21 mouse cellular contexts compared by ENCODE assay signal in the genomic region with DNA sequence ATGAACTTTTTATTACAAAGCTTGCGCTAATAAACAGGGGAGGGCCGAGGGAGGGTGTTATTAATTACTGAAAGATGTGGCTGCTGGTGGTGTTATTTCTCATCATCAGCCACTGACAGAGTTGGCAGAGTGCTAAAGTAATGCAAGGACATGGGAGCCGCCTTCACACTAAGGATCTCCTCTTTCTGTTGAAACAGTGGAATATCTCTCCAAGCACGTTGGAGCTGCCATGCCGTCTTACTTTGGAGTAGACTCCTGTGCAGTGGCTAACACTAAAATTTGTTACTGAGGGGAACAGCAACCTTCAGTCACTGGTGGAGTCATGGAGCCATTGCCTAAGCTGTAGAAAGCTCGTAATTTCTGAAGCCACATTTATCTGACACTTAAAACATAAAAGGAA.
A peak's percentile ranks its signal among the peaks of the same experiment; 100 is the strongest.
DNase-seq lines count a peak whose midpoint lies in the region; ATAC-seq and TF ChIP-seq lines count a peak whose summit lies in the region.
"Had no signal": no experiment of that assay in that cellular context is flagged by ENCODE, and none has a peak within 500 bp of the region (broad histone marks: within the 10 kb centered on the region; RNA-seq: fewer than 3 reads in every experiment).

No protein-coding gene starts in this region.

- no peak overlapping the region for H3K4me2 ChIP-seq in limb, embryonic 12.5 days
- no peak overlapping the region for H3K4me2 ChIP-seq in embryonic facial prominence, embryonic 14.5 days (ENCODE audit: low read depth, low read length)
- no peak overlapping the region for H3K4me2 ChIP-seq in limb, embryonic 14.5 days (replicated peaks; ENCODE audit: low read depth, low read length, severe bottlenecking)
- H3K4me2 ChIP-seq: forebrain, embryonic 15.5 days; heart, embryonic 11.5 days; hindbrain, embryonic 12.5 days had no signal

- TF ChIP-seq POLR2A in limb, embryonic 14.5 days (IDR thresholded peaks at IDR 0.05; ENCODE audit: borderline replicate concordance, extremely low read depth, insufficient read depth, insufficient read length), result no peak
- TF ChIP-seq POLR2A in lung, adult 2 months (IDR thresholded peaks at IDR 0.05; ENCODE audit: borderline replicate concordance, extremely low read depth, low read depth, low read length), result no peak

- DNase-seq in gastrocnemius, adult 2 months, result no peak
- DNase-seq in gastrocnemius, postnatal 25 days, result no peak
- no peak for DNase-seq in limb, embryonic 10.5 days (ENCODE audit: low spot score)
- DNase-seq in embryonic facial prominence, embryonic 14.5 days (ENCODE audit: low spot score), result no peak
- DNase-seq in limb, embryonic 14.5 days (ENCODE audit: low spot score), result no peak
- no peak for DNase-seq in lung, adult 2 months
- no peak for DNase-seq in T-cell, adult 2 months (ENCODE audit: low spot score)
- DNase-seq: adrenal gland, postnatal 14 days; cerebellum, adult 11-12 months; cerebellum, adult 9-10 months; cerebellum, postnatal 25 days; gastrocnemius, postnatal 14 days; heart, postnatal 4 days had no signal

- H3K4me1 ChIP-seq in limb, embryonic 12.5 days (replicated peaks), result peaks cover 9% of the 10 kb centered on the region
- peaks cover 7% of the 10 kb centered on the region for H3K4me1 ChIP-seq in limb, embryonic 10.5 days
- H3K4me1 ChIP-seq in embryonic facial prominence, embryonic 14.5 days (ENCODE audit: control insufficient read depth, insufficient read depth, low read length), result peaks cover 10% of the 10 kb centered on the region; the same call in 1 of the 2 replicates
- 0 out of 2 replicates have a peak, but pooled peaks cover 5% of the 10 kb centered on the region for H3K4me1 ChIP-seq in limb, embryonic 14.5 days (ENCODE audit: control insufficient read depth, insufficient read depth, low read length)
- peaks cover 4% of the 10 kb centered on the region for H3K4me1 ChIP-seq in lung, adult 2 months (ENCODE audit: control insufficient read depth, insufficient read depth, low read length)
- H3K4me1 ChIP-seq: forebrain, embryonic 15.5 days; hindbrain, embryonic 12.5 days had no signal

- H3K9ac ChIP-seq in limb, embryonic 12.5 days (replicated peaks), result no peak overlapping the region
- H3K9ac ChIP-seq in embryonic facial prominence, embryonic 14.5 days (ENCODE audit: low read depth, low read length), result no peak overlapping the region
- H3K9ac ChIP-seq in limb, embryonic 14.5 days (ENCODE audit: low read depth, low read length, severe bottlenecking), result no peak overlapping the region
- H3K9ac ChIP-seq: forebrain, embryonic 15.5 days; hindbrain, embryonic 12.5 days had no signal

- no peak overlapping the region for H3K4me3 ChIP-seq in gastrocnemius, adult 2 months
- H3K4me3 ChIP-seq in limb, embryonic 12.5 days (replicated peaks), result no peak overlapping the region
- no peak overlapping the region for H3K4me3 ChIP-seq in limb, embryonic 10.5 days
- H3K4me3 ChIP-seq in embryonic facial prominence, embryonic 14.5 days (ENCODE audit: low read depth, low read length), result no peak overlapping the region
- no peak overlapping the region for H3K4me3 ChIP-seq in limb, embryonic 14.5 days (replicated peaks; ENCODE audit: low read length)
- no peak overlapping the region for H3K4me3 ChIP-seq in lung, adult 2 months (replicated peaks; ENCODE audit: extremely low read depth, low read depth, low read length)
- H3K4me3 ChIP-seq: forebrain, embryonic 15.5 days; hindbrain, embryonic 12.5 days had no signal

- peak overlapping the region; percentile 63 for H3K27ac ChIP-seq in gastrocnemius, adult 2 months
- H3K27ac ChIP-seq in limb, embryonic 12.5 days, result peak overlapping the region; percentile 73
- no peak overlapping the region for H3K27ac ChIP-seq in limb, embryonic 10.5 days
- H3K27ac ChIP-seq in embryonic facial prominence, embryonic 14.5 days (replicated peaks; ENCODE audit: low read depth, low read length), result peak overlapping the region; percentile 42
- H3K27ac ChIP-seq in limb, embryonic 14.5 days (replicated peaks; ENCODE audit: low read depth, low read length), result peak overlapping the region; percentile 44; the same call in 1 of the 2 replicates
- H3K27ac ChIP-seq: forebrain, embryonic 15.5 days; hindbrain, embryonic 12.5 days had no signal

- no peak for TF ChIP-seq CTCF in gastrocnemius, adult 2 months (IDR thresholded peaks at IDR 0.05)
- no peak for TF ChIP-seq CTCF in lung, adult 2 months (IDR thresholded peaks at IDR 0.05; ENCODE audit: insufficient read depth, low read length)

- intact Hi-C loops in gastrocnemius, adult 2 months (cut with DNase I), result no loop called here

- H3K9me3 ChIP-seq in limb, embryonic 12.5 days, result no peaks in the 10 kb centered on the region
- no peaks in the 10 kb centered on the region for H3K9me3 ChIP-seq in limb, embryonic 10.5 days (replicated peaks)
- no peaks in the 10 kb centered on the region for H3K9me3 ChIP-seq in embryonic facial prominence, embryonic 14.5 days (ENCODE audit: control insufficient read depth, low read length)
- no peaks in the 10 kb centered on the region for H3K9me3 ChIP-seq in limb, embryonic 14.5 days (ENCODE audit: control insufficient read depth, low read length)
- H3K9me3 ChIP-seq: forebrain, embryonic 15.5 days; hindbrain, embryonic 12.5 days had no signal

- H3K27me3 ChIP-seq in limb, embryonic 12.5 days, result no peaks in the 10 kb centered on the region
- H3K27me3 ChIP-seq in limb, embryonic 10.5 days (ENCODE audit: low read depth, poor library complexity, severe bottlenecking), result no peaks in the 10 kb centered on the region
- no peaks in the 10 kb centered on the region for H3K27me3 ChIP-seq in embryonic facial prominence, embryonic 14.5 days (replicated peaks; ENCODE audit: control insufficient read depth, insufficient read depth, low read length)
- H3K27me3 ChIP-seq in limb, embryonic 14.5 days (ENCODE audit: control insufficient read depth, insufficient read depth, low read length), result no peaks in the 10 kb centered on the region
- H3K27me3 ChIP-seq: forebrain, embryonic 15.5 days; hindbrain, embryonic 12.5 days had no signal

- no peaks in the 10 kb centered on the region for H3K36me3 ChIP-seq in limb, embryonic 12.5 days
- H3K36me3 ChIP-seq in limb, embryonic 10.5 days, result no peaks in the 10 kb centered on the region
- no peaks in the 10 kb centered on the region for H3K36me3 ChIP-seq in embryonic facial prominence, embryonic 14.5 days (ENCODE audit: control insufficient read depth, insufficient read depth, low read length)
- no peaks in the 10 kb centered on the region for H3K36me3 ChIP-seq in limb, embryonic 14.5 days (ENCODE audit: control insufficient read depth, insufficient read depth, low read length)
- H3K36me3 ChIP-seq: forebrain, embryonic 15.5 days; hindbrain, embryonic 12.5 days had no signal

- 63% methylated on average over 6 of the region's 6 CpGs for WGBS in limb, embryonic 12.5 days
- 80% methylated on average over 6 of the region's 6 CpGs for WGBS in limb, embryonic 10.5 days
- 67% methylated on average over 6 of the region's 6 CpGs for WGBS in embryonic facial prominence, embryonic 14.5 days
- WGBS in limb, embryonic 14.5 days, result 47% methylated on average over 6 of the region's 6 CpGs
- 80% methylated on average over 6 of the region's 6 CpGs for WGBS in lung, adult 2 months

- no peak for ATAC-seq in limb, embryonic 12.5 days (ENCODE audit: insufficient number of reproducible peaks, insufficient read depth, low FRiP score, low TSS enrichment, low read depth)
- ATAC-seq in embryonic facial prominence, embryonic 14.5 days (ENCODE audit: low read depth), result no peak
- ATAC-seq in limb, embryonic 14.5 days (ENCODE audit: low FRiP score, low read depth), result peak; percentile 34
- ATAC-seq: activated CD4-positive, CD25-positive, alpha-beta regulatory T cell, adult 4 months; forebrain, embryonic 15.5 days; hindbrain, embryonic 16.5 days; inflammation-experienced regulatory T-cells, adult 6 months; intestine, postnatal 0 days had no signal
